Comparison of ENCODE assay signal across 29 mouse cellular contexts in genomic region chr5:53261999-53262398, GRCm38 (mm10). TPM values are rescaled to one million over a fixed set of nuclear protein-coding genes. Genes with fewer than 3 reads are reported as not detected.
DNase-seq lines count a peak whose midpoint lies in the region; ATAC-seq and TF ChIP-seq lines count a peak whose summit lies in the region.
"Had no signal": no experiment of that assay in that cellular context is flagged by ENCODE, and none has a peak within 500 bp of the region (broad histone marks: within the 10 kb centered on the region; RNA-seq: fewer than 3 reads in every experiment).

No protein-coding gene starts in this region.

- H3K79me2 ChIP-seq in myocyte (ENCODE audit: control insufficient read depth, insufficient read depth) = no peaks in the 10 kb centered on the region
- H3K79me2 ChIP-seq in heart, adult 2 months (replicated peaks; ENCODE audit: control insufficient read depth, insufficient read depth, low read length) = no peaks in the 10 kb centered on the region

- H3K9me3 ChIP-seq in forebrain, postnatal 0 days (ENCODE audit: low read length) = no peaks in the 10 kb centered on the region
- H3K9me3 ChIP-seq in heart, embryonic 12.5 days (replicated peaks) = no peaks in the 10 kb centered on the region
- H3K9me3 ChIP-seq: embryonic facial prominence, embryonic 13.5 days; embryonic facial prominence, embryonic 15.5 days; forebrain, embryonic 10.5 days; forebrain, embryonic 12.5 days had no signal

- peak; percentile 79 for DNase-seq in gastrocnemius, adult 2 months
- DNase-seq in gastrocnemius, postnatal 36 days = no peak
- DNase-seq in ZHBTc4 (ENCODE audit: low read depth, low spot score) = peak; percentile 24
- peak; percentile 34 for DNase-seq in gastrocnemius, postnatal 14 days
- DNase-seq in forebrain, postnatal 0 days = no peak
- DNase-seq in heart, adult 2 months = no peak
- DNase-seq: adrenal gland, adult 2 months; adrenal gland, postnatal 10 days; adrenal gland, postnatal 25 days; cerebellum, adult 11 months; cerebellum, adult 18-20 months; cerebellum, adult 8-10 months; cerebellum, adult 9-11 months; cerebellum, postnatal 14 days; cerebellum, postnatal 36 days; embryo, embryonic 11 days had no signal

- peak overlapping the region; percentile 87 for H3K27ac ChIP-seq in gastrocnemius, adult 2 months
- H3K27ac ChIP-seq in forebrain, postnatal 0 days (ENCODE audit: low read depth, low read length) = no peak overlapping the region
- no peak overlapping the region for H3K27ac ChIP-seq in heart, embryonic 12.5 days (ENCODE audit: poor library complexity, severe bottlenecking)
- no peak overlapping the region for H3K27ac ChIP-seq in heart, adult 2 months
- H3K27ac ChIP-seq: embryonic facial prominence, embryonic 13.5 days; embryonic facial prominence, embryonic 15.5 days; forebrain, embryonic 10.5 days; forebrain, embryonic 12.5 days had no signal

- no peak overlapping the region for H3ac ChIP-seq in myocyte (ENCODE audit: control insufficient read depth, insufficient read length)

- H3K4me2 ChIP-seq in myocyte (ENCODE audit: low read depth) = peak overlapping the region; percentile 36
- H3K4me2 ChIP-seq in forebrain, postnatal 0 days (ENCODE audit: low read depth) = no peak overlapping the region
- H3K4me2 ChIP-seq in heart, embryonic 12.5 days = no peak overlapping the region
- H3K4me2 ChIP-seq: embryonic facial prominence, embryonic 13.5 days; embryonic facial prominence, embryonic 15.5 days; forebrain, embryonic 12.5 days had no signal

- H3K36me3 ChIP-seq in myocyte (ENCODE audit: control insufficient read depth, insufficient read depth) = no peaks in the 10 kb centered on the region
- H3K36me3 ChIP-seq in forebrain, postnatal 0 days (ENCODE audit: insufficient read depth) = no peaks in the 10 kb centered on the region
- H3K36me3 ChIP-seq in heart, embryonic 12.5 days = no peaks in the 10 kb centered on the region
- H3K36me3 ChIP-seq in heart, adult 2 months (ENCODE audit: control insufficient read depth, insufficient read depth, low read length) = no peaks in the 10 kb centered on the region
- H3K36me3 ChIP-seq: embryonic facial prominence, embryonic 13.5 days; embryonic facial prominence, embryonic 15.5 days; forebrain, embryonic 10.5 days; forebrain, embryonic 12.5 days had no signal

- no peak for ATAC-seq in forebrain, postnatal 0 days
- ATAC-seq in heart, embryonic 12.5 days (ENCODE audit: insufficient number of reproducible peaks, low FRiP score) = no peak
- ATAC-seq: forebrain, embryonic 14.5 days; forebrain, embryonic 16.5 days; Patski had no signal

- no peak for TF ChIP-seq POLR2A in myocyte (IDR thresholded peaks at IDR 0.05; ENCODE audit: insufficient read length, low read depth)
- no peak for TF ChIP-seq POLR2A in heart, adult 2 months (IDR thresholded peaks at IDR 0.05; ENCODE audit: insufficient read depth, low read depth, low read length)

- TF ChIP-seq EP300 in heart, adult 2 months (IDR thresholded peaks at IDR 0.05; ENCODE audit: insufficient read depth, low read depth, low read length) = no peak

- TF ChIP-seq CTCF in gastrocnemius, adult 2 months (IDR thresholded peaks at IDR 0.05) = no peak
- no peak for TF ChIP-seq CTCF in forebrain, postnatal 0 days (IDR thresholded peaks at IDR 0.05; ENCODE audit: low read depth)
- TF ChIP-seq CTCF in heart, adult 2 months (IDR thresholded peaks at IDR 0.05) = no peak

- no peak overlapping the region for H3K9ac ChIP-seq in forebrain, postnatal 0 days
- H3K9ac ChIP-seq in heart, embryonic 12.5 days = no peak overlapping the region
- no peak overlapping the region for H3K9ac ChIP-seq in heart, adult 2 months (ENCODE audit: low read depth, low read length)
- H3K9ac ChIP-seq: embryonic facial prominence, embryonic 13.5 days; embryonic facial prominence, embryonic 15.5 days; forebrain, embryonic 12.5 days had no signal

- H3K27me3 ChIP-seq in myocyte (ENCODE audit: control insufficient read depth, insufficient read depth, insufficient read length) = peaks cover 12% of the 10 kb centered on the region
- H3K27me3 ChIP-seq in forebrain, postnatal 0 days (ENCODE audit: insufficient read depth, low read length) = no peaks in the 10 kb centered on the region
- H3K27me3 ChIP-seq in heart, embryonic 12.5 days (replicated peaks) = no peaks in the 10 kb centered on the region
- no peaks in the 10 kb centered on the region; the same call in 1 of the 2 replicates for H3K27me3 ChIP-seq in heart, adult 2 months (ENCODE audit: control insufficient read depth, insufficient read depth, low read length)
- H3K27me3 ChIP-seq: Patski had no signal

- H3K4me3 ChIP-seq in gastrocnemius, adult 2 months = no peak overlapping the region
- no peak overlapping the region for H3K4me3 ChIP-seq in myocyte
- no peak overlapping the region for H3K4me3 ChIP-seq in forebrain, postnatal 0 days (ENCODE audit: low read depth, low read length)
- H3K4me3 ChIP-seq in heart, embryonic 12.5 days = no peak overlapping the region
- no peak overlapping the region for H3K4me3 ChIP-seq in heart, adult 2 months
- H3K4me3 ChIP-seq: embryonic facial prominence, embryonic 13.5 days; embryonic facial prominence, embryonic 15.5 days; erythroblast, embryonic 14.5 days; forebrain, embryonic 10.5 days; forebrain, embryonic 12.5 days had no signal

- 80% methylated on average over 10 of the region's 10 CpGs for WGBS in forebrain, postnatal 0 days
- WGBS in heart, embryonic 12.5 days = 73% methylated on average over 10 of the region's 10 CpGs
- WGBS in heart, adult 2 months = 58% methylated on average over 10 of the region's 10 CpGs

- intact Hi-C loops in gastrocnemius, adult 2 months (cut with DNase I) = loop anchor here (5.0 to 10.0 kb wide), 2 partner anchors 90 to 117 kb away; no protein-coding TSS in a partner anchor
- intact Hi-C loops in gastrocnemius, postnatal 36 days (cut with DNase I) = loop anchor here (2.0 to 10.0 kb wide), 2 partner anchors 47 to 107 kb away; no protein-coding TSS in a partner anchor
- intact Hi-C loops in gastrocnemius, postnatal 14 days (cut with DNase I; ENCODE audit: low total_unique reads) = no loop called here
- intact Hi-C loops in heart, adult 2 months (cut with DNase I) = no loop called here

- H3K4me1 ChIP-seq in forebrain, postnatal 0 days (ENCODE audit: insufficient read depth) = peaks cover 7% of the 10 kb centered on the region
- peaks cover 14% of the 10 kb centered on the region; the same call in 1 of the 2 replicates for H3K4me1 ChIP-seq in heart, embryonic 12.5 days (replicated peaks)
- no peaks in the 10 kb centered on the region for H3K4me1 ChIP-seq in heart, adult 2 months (ENCODE audit: control insufficient read depth, insufficient read depth, low read length)

TF ChIP-seq in myocyte, 11 proteins besides CTCF, POLR2A, EP300 and RAD21:
- peak in 1 of 3 experiments; percentile 31 for TF ChIP-seq MYOD1 (IDR thresholded peaks at IDR 0.05; ENCODE audit: control insufficient read depth in 1 of 3, insufficient read length in 2 of 3, low read depth in 2 of 3)
- no peak for TF ChIP-seq MAX (IDR thresholded peaks at IDR 0.05; ENCODE audit: low read depth)
- TF ChIP-seq MYOG (IDR thresholded peaks at IDR 0.05; ENCODE audit: control insufficient read depth in 1 of 3, insufficient read depth in 1 of 3, insufficient read length in 2 of 3, low read depth in 2 of 3) = peak in 1 of 3 experiments; percentile 59

RNA-seq across cellular contexts. Expression of gene Smim20, which starts 4.9 kb away (rescaled TPM):
- 10 to 100 TPM; 55.5 to 67.5 TPM for total RNA-seq in gastrocnemius, adult 2 months (2021)
- 10 to 100 TPM; 56.4 to 63.1 TPM for total RNA-seq in gastrocnemius, postnatal 36 days (2021)
- total RNA-seq in gastrocnemius, postnatal 14 days (2021) = 10 to 100 TPM; 75.4 to 80.1 TPM
- polyA plus RNA-seq in myocyte (2012; fragmentation: generic; extraction: Trizol) = 78.0 TPM
- total RNA-seq in forebrain, postnatal 0 days (2014; rRNA removed) = 45.0 and 53.1 TPM in 2 replicates
- polyA plus RNA-seq in forebrain, postnatal 0 days (2015; fragmentation: Nextera tagmentation; extraction: Ambion mirVana) = 75.2 and 82.4 TPM in 2 replicates
- polyA plus RNA-seq in heart, embryonic 12.5 days (2016; fragmentation: Nextera tagmentation; extraction: Ambion mirVana) = 141 and 153 TPM in 2 replicates
- total RNA-seq in heart, adult 2 months (2021) = 10 to 100 TPM; 92.3 to 100.0 TPM
- 115 and 189 TPM in 2 replicates for polyA plus RNA-seq in heart, adult 2 months (2012; rRNA removed)

RNA-seq across cellular contexts. Expression of gene Sel1l3, which starts 48.3 kb away (rescaled TPM):
- total RNA-seq in gastrocnemius, adult 2 months (2021) = 10 to 100 TPM; 59.8 to 69.4 TPM
- 10 to 100 TPM; 64.7 to 76.9 TPM for total RNA-seq in gastrocnemius, postnatal 36 days (2021)
- total RNA-seq in gastrocnemius, postnatal 14 days (2021) = 10 to 100 TPM; 65.3 to 75.4 TPM
- 0.02 TPM for polyA plus RNA-seq in myocyte (2012; fragmentation: generic; extraction: Trizol)
- total RNA-seq in forebrain, postnatal 0 days (2014; rRNA removed) = 28.7 and 28.8 TPM in 2 replicates
- 5.7 and 6.2 TPM in 2 replicates for polyA plus RNA-seq in forebrain, postnatal 0 days (2015; fragmentation: Nextera tagmentation; extraction: Ambion mirVana)
- 1.4 and 1.9 TPM in 2 replicates for polyA plus RNA-seq in heart, embryonic 12.5 days (2016; fragmentation: Nextera tagmentation; extraction: Ambion mirVana)
- 1 to 10 TPM; 1.5 to 1.6 TPM for total RNA-seq in heart, adult 2 months (2021)
- polyA plus RNA-seq in heart, adult 2 months (2012; rRNA removed) = 0.86 and 1.1 TPM in 2 replicates
- total RNA-seq: common myeloid progenitor, adult 5-6 weeks; MEL had no signal
- polyA plus RNA-seq: C2C12; erythroblast, embryonic 14.5 days had no signal

Comparison
In these comparisons a context has a peak if more than half of its experiments do, and no peak if none do; other contexts are left out.
1. DNase-seq: peak in gastrocnemius, adult 2 months (single experiment), ZHBTc4 (single experiment) and gastrocnemius, postnatal 14 days (single experiment); none in gastrocnemius, postnatal 36 days (0 of 2), forebrain, postnatal 0 days (single experiment) and heart, adult 2 months (0 of 2).
2. intact Hi-C loops: an anchor here in gastrocnemius, adult 2 months (5.0 to 10.0 kb wide) and gastrocnemius, postnatal 36 days (2.0 to 10.0 kb wide); none called in gastrocnemius, postnatal 14 days and heart, adult 2 months.
3. RNA of gene Sel1l3, which starts 48.3 kb away (total RNA-seq): 64.7 to 76.9 TPM in gastrocnemius, postnatal 36 days, 65.3 to 75.4 TPM in gastrocnemius, postnatal 14 days, 59.8 to 69.4 TPM in gastrocnemius, adult 2 months and 28.7 to 28.8 TPM in forebrain, postnatal 0 days; 1.5 to 1.6 TPM in heart, adult 2 months; every median in the first group is over 10 times any median in the second.